Mouse (Mus musculus) left cerebral cortex, adult 9 months (tissue): Measurements from ENCODE around the gene Hyal4.

Source experiments
- DNase-seq, 2 experiments: peaks; one replicate each; pipeline ENCODE4 v3.0.0; 2022; ENCODE audit warnings: low spot score in 2 of 2

Gene Hyal4

GRCm38 (mm10) chr6:24748029-24748428 lies at the start of gene Hyal4:
Hyal4 (plus strand) TSS chr6:24748329.
- no peak for DNase-seq

- no peak for DNase-seq
Observed at GRCm38 (mm10) chr6:24707090-24707489, 41.0 kb upstream of the Hyal4 start.

GRCm38 (mm10) chr6:24707499-24707898 lies 40.6 kb upstream of the Hyal4 start:
- DNase-seq = no peak

GRCm38 (mm10) chr6:24721317-24722099 lies 26.6 kb upstream of the Hyal4 start:
- peak in 1 of 2 experiments; percentile 31 for DNase-seq

GRCm38 (mm10) chr6:24728130-24728529 lies 20.0 kb upstream of the Hyal4 start:
- no peak for DNase-seq

- DNase-seq = no peak
Observed at GRCm38 (mm10) chr6:24732945-24733344, 15.2 kb upstream of the Hyal4 start, which contains the start of gene Hyal6. Hyal6 (plus strand) TSS chr6:24733245.

GRCm38 (mm10) chr6:24734565-24734964 lies 13.6 kb upstream of the Hyal4 start:
- no peak for DNase-seq

GRCm38 (mm10) chr6:24759281-24759680 lies 11.2 kb downstream of the Hyal4 start:
- DNase-seq = no peak

GRCm38 (mm10) chr6:24766261-24766660 lies 18.1 kb downstream of the Hyal4 start:
- DNase-seq = no peak

GRCm38 (mm10) chr6:24779182-24779581 lies 31.1 kb downstream of the Hyal4 start:
- DNase-seq = no peak

GRCm38 (mm10) chr6:24790888-24791287 lies 42.8 kb downstream of the Hyal4 start, which contains the start of gene Spam1:
Spam1 (plus strand) TSS chr6:24791188.
- DNase-seq = no peak
